Mouse (Mus musculus) CH12.LX (cell line): ENCODE results near the gene Arhgap45. TPM values are rescaled to one million over a fixed set of nuclear protein-coding genes. Genes with fewer than 3 reads are reported as not detected.
A peak's percentile ranks its signal among the peaks of the same experiment; 100 is the strongest.

Experiments
- DNase-seq: peaks from one replicate; pipeline ENCODE4 v3.0.0-alpha.2; 2013; ENCODE audit errors: extremely low read depth
- H3K27ac ChIP-seq: 2 replicates; pipeline ENCODE4 v1.5.1; 2012; ENCODE audit warnings: low read depth, mild to moderate bottlenecking, control low read depth, moderate library complexity; ENCODE audit not compliant: insufficient read depth
- H3K27me3 ChIP-seq: replicated peaks from 2 replicates; pipeline ENCODE3; 2012; ENCODE audit warnings: inconsistent platforms
- H3K36me3 ChIP-seq, 2 experiments: replicated peaks in 1 of 2; 2 replicates each; pipeline versions ENCODE3 to v1.6.1; 2012; ENCODE audit warnings: inconsistent platforms in 1 of 2, low read length in 1 of 2, mild to moderate bottlenecking in 1 of 2, mixed read lengths in 1 of 2, moderate library complexity in 1 of 2; ENCODE audit not compliant: control insufficient read depth in 1 of 2, insufficient read depth in 1 of 2
- H3K4me1 ChIP-seq, 2 experiments: 2 replicates each; pipeline ENCODE4 v1.6.1; 2012; ENCODE audit warnings: inconsistent platforms in 1 of 2, moderate library complexity in 1 of 2; ENCODE audit not compliant: insufficient read depth in 2 of 2, control insufficient read depth in 1 of 2
- H3K4me2 ChIP-seq: 2 replicates; pipeline ENCODE4 v1.6.1; 2012; ENCODE audit warnings: low read depth, mild to moderate bottlenecking, control low read depth; ENCODE audit not compliant: poor library complexity, insufficient read depth, severe bottlenecking
- H3K4me3 ChIP-seq, 3 experiments: fragments of 150-350 bp in 1 of 3; sonication (generic) in 1 of 3; replicated peaks in 1 of 3; 2 replicates each; pipeline versions ENCODE3 to v1.5.1; 2011 to 2012; ENCODE audit warnings: low read depth in 2 of 3, low read length in 2 of 3, mild to moderate bottlenecking in 2 of 3, moderate library complexity in 2 of 3, control low read depth in 1 of 3, improper control_type of control experiment in 1 of 3, inconsistent platforms in 1 of 3, mixed read lengths in 1 of 3; ENCODE audit not compliant: poor library complexity in 1 of 3
- H3K79me2 ChIP-seq: replicated peaks from 2 replicates; pipeline ENCODE4 v1.6.1; 2012; ENCODE audit warnings: mild to moderate bottlenecking, moderate library complexity; ENCODE audit not compliant: control insufficient read depth, poor library complexity, insufficient read depth, severe bottlenecking; ENCODE audit errors: extremely low read depth
- H3K9ac ChIP-seq: 2 replicates; pipeline ENCODE4 v1.6.1; 2012; ENCODE audit warnings: low read depth, mild to moderate bottlenecking, control low read depth, moderate library complexity; ENCODE audit not compliant: insufficient read depth
- H3K9me3 ChIP-seq: replicated peaks from 2 replicates; pipeline ENCODE3; 2012; ENCODE audit warnings: low read length, inconsistent platforms, mixed read lengths
- CHD1 ChIP-seq: IDR thresholded peaks from 2 replicates; pipeline ENCODE4 v1.6.1; 2012; ENCODE audit warnings: low read depth, low read length, improper control_type of control experiment, inconsistent platforms
- GABPA ChIP-seq: IDR thresholded peaks from 2 replicates; pipeline ENCODE4 v1.6.1; 2012; ENCODE audit warnings: low read depth, low read length, improper control_type of control experiment, inconsistent platforms; ENCODE audit not compliant: insufficient replicate concordance
- HCFC1 ChIP-seq: IDR thresholded peaks from 2 replicates; pipeline ENCODE4 v1.6.1; 2012; ENCODE audit warnings: low read depth, mild to moderate bottlenecking, inconsistent platforms, low read length, improper control_type of control experiment
- JUND ChIP-seq: conservative IDR thresholded peaks from 2 replicates; pipeline ENCODE4 v1.6.1; 2011; ENCODE audit warnings: low read depth, low read length, improper control_type of control experiment
- MAZ ChIP-seq: IDR thresholded peaks from 2 replicates; pipeline ENCODE4 v1.6.1; 2012; ENCODE audit warnings: low read depth, mild to moderate bottlenecking, inconsistent platforms, low read length, improper control_type of control experiment, moderate library complexity
- MXI1 ChIP-seq: IDR thresholded peaks from 2 replicates; pipeline ENCODE4 v1.6.1; 2011; ENCODE audit warnings: mild to moderate bottlenecking, low read depth, low read length, improper control_type of control experiment
- NELFE ChIP-seq: IDR thresholded peaks from 2 replicates; pipeline ENCODE4 v1.6.1; 2011; ENCODE audit warnings: low read depth, low read length, improper control_type of control experiment
- NRF1 ChIP-seq: IDR thresholded peaks from 2 replicates; pipeline ENCODE4 v1.6.1; 2014; ENCODE audit warnings: low read depth, mild to moderate bottlenecking, inconsistent platforms, low read length, improper control_type of control experiment, moderate library complexity
- PAX5 ChIP-seq: IDR thresholded peaks from 2 replicates; pipeline ENCODE4 v1.6.1; 2012; ENCODE audit warnings: low read length, inconsistent platforms, mixed read lengths
- RAD21 ChIP-seq: IDR thresholded peaks from 2 replicates; pipeline ENCODE4 v1.6.1; 2011; ENCODE audit warnings: low read depth, mild to moderate bottlenecking, low read length, improper control_type of control experiment, moderate library complexity
- RCOR1 ChIP-seq: conservative IDR thresholded peaks from 2 replicates; pipeline ENCODE4 v1.6.1; 2012; ENCODE audit warnings: low read depth, mild to moderate bottlenecking, inconsistent platforms, low read length, improper control_type of control experiment
- SMC3 ChIP-seq: IDR thresholded peaks from 2 replicates; pipeline ENCODE4 v1.6.1; 2011; ENCODE audit warnings: low read depth, low read length, improper control_type of control experiment
- TBP ChIP-seq: conservative IDR thresholded peaks from 2 replicates; pipeline ENCODE4 v1.6.1; 2011; ENCODE audit warnings: low read depth, low read length, improper control_type of control experiment
- TCF12 ChIP-seq: IDR thresholded peaks from 2 replicates; pipeline ENCODE4 v1.6.1; 2014; ENCODE audit warnings: low read depth, mild to moderate bottlenecking, inconsistent platforms, low read length, improper control_type of control experiment
- USF2 ChIP-seq: conservative IDR thresholded peaks from 2 replicates; pipeline ENCODE4 v1.6.1; 2011; ENCODE audit warnings: low read depth, low read length, improper control_type of control experiment
- ZC3H11A ChIP-seq: IDR thresholded peaks from 2 replicates; pipeline ENCODE4 v1.6.1; 2012; ENCODE audit warnings: low read depth, mild to moderate bottlenecking, inconsistent platforms, low read length, improper control_type of control experiment
- ZKSCAN1 ChIP-seq: IDR thresholded peaks from 2 replicates; pipeline ENCODE4 v1.6.1; 2012; ENCODE audit warnings: low read depth, inconsistent platforms, low read length, improper control_type of control experiment, borderline replicate concordance
- ZNF384 ChIP-seq: IDR thresholded peaks from 2 replicates; pipeline ENCODE4 v1.6.1; 2012; ENCODE audit warnings: low read depth, low read length, improper control_type of control experiment, inconsistent platforms
- dilution Hi-C: fragments of 300-500 bp; cut with MboI; formaldehyde crosslinking; loops from 2 replicates; pipeline ENCODE4 v1.14.3; 2020; ENCODE audit warnings: low sequenced_read_pairs; ENCODE audit not compliant: extremely low pct_unique_long_range_greater_than_20kb, extremely low pct_ligation_motif_present
- in situ Hi-C: fragments of 300-500 bp; cut with MboI; formaldehyde crosslinking; loops from 3 replicates; pipeline ENCODE4 v1.14.3; 2019; ENCODE audit warnings: low sequenced_read_pairs, low pct_ligation_motif_present, low pct_unique_long_range_greater_than_20kb, mixed read lengths
- polyA plus RNA-seq: library from polyadenylated mRNA; unstranded; fragments of >175 nt; gene quantifications from 2 replicates; pipeline ENCODE4 v1.2.1, GENCODE M21; 2012; ENCODE audit warnings: low read depth; ENCODE audit not compliant: insufficient read length
- total RNA-seq, 2 experiments: library from RNA; depleted of rRNA; stranded (reverse); fragments of 300-350 nt in 1 of 2; fragments of >200 nt in 1 of 2; gene quantifications; 2 replicates each; pipeline ENCODE4 v1.2.3; 2012 to 2014

The Arhgap45 gene
- total and polyA plus RNA-seq, 3 experiments: 10.3 to 25.9 (median 20.2) TPM

- TF ChIP-seq TCF12: no peak
- TF ChIP-seq ZC3H11A: no peak
- no peak for TF ChIP-seq TBP
- no peak for TF ChIP-seq GABPA
- no peak for TF ChIP-seq RAD21
- TF ChIP-seq MAZ: no peak
- TF ChIP-seq CHD1: no peak
- TF ChIP-seq ZNF384: no peak
- TF ChIP-seq USF2: no peak
- no peak for TF ChIP-seq PAX5
- TF ChIP-seq, all 38 proteins: peak for 0
- Histone ChIP-seq H3K9ac (peak overlapping the region; percentile 5; the same call in 1 of the 2 replicates), H3K4me3 (peak overlapping the region in 1 of 3 experiments; percentile 34), H3K79me2 (no peaks in the 10 kb centered on the region), H3K27ac (peak overlapping the region; percentile 97), H3K9me3 (no peaks in the 10 kb centered on the region), H3K27me3 (no peaks in the 10 kb centered on the region), H3K4me2 (peak overlapping the region; percentile 35), H3K36me3 (peaks cover 62 to 82% of the 10 kb centered on the region in 2 experiments), H3K4me1 (peaks cover 27 to 39% of the 10 kb centered on the region in 2 experiments)
- DNase-seq: no peak
- in situ Hi-C loops: no loop called here
- dilution Hi-C loops: no loop called here
Observed at GRCm38 (mm10) chr10:80025044-80025347, 8.5 kb downstream of the Arhgap45 start.

- H3K4me2 ChIP-seq: no peak overlapping the region
- in situ Hi-C loops: no loop called here
- peak overlapping the region; percentile 97 for H3K27ac ChIP-seq
- dilution Hi-C loops: no loop called here
- no peak overlapping the region for H3K4me3 ChIP-seq
- no peak for DNase-seq
- peaks cover 27 to 43% of the 10 kb centered on the region in 2 experiments for H3K4me1 ChIP-seq
- no peaks in the 10 kb centered on the region for H3K79me2 ChIP-seq
- H3K9ac ChIP-seq: no peak overlapping the region
- TF ChIP-seq NRF1 (no peak), TCF12 (no peak), TBP (no peak), HCFC1 (no peak), JUND (no peak), NELFE (no peak), ZKSCAN1 (no peak), RCOR1 (no peak), SMC3 (no peak), MXI1 (no peak)
- H3K9me3 ChIP-seq: no peaks in the 10 kb centered on the region
- H3K27me3 ChIP-seq: no peaks in the 10 kb centered on the region
- H3K36me3 ChIP-seq: peaks cover 66 to 82% of the 10 kb centered on the region in 2 experiments
Observed at GRCm38 (mm10) chr10:80025463-80025862, 9.0 kb downstream of the Arhgap45 start.
